Mouse (Mus musculus): ENCODE results near the gene Megf11. TPM values are rescaled to one million over a fixed set of nuclear protein-coding genes. Genes with fewer than 3 reads are reported as not detected.

Gene Megf11
- total RNA-seq, 2 experiments from 2014 or later: 2.0 to 3.0 TPM

Small RNA genes within 50 kb of the gene (microRNA-seq; reads per million reads assigned to microRNA genes)
- gene Gm47308: 1.4 reads per million

Other genes with a start within 250 kb of the Megf11 start
- 10 to 100 TPM in 1 of 2 experiments, 1 to 10 TPM in 1; 5.9 to 12.8 TPM for gene Zwilch, start 212.5 kb upstream of the Megf11 start, total RNA-seq (2021)
- gene Rpl4, start 212.3 kb upstream of the Megf11 start, total RNA-seq (2021): 100 to 1,000 TPM; 901 to 923 TPM
- gene Snapc5, start 206.4 kb upstream of the Megf11 start, total RNA-seq (2021): 10 to 100 TPM; 17.4 to 20.8 TPM
- 1 to 10 TPM; 1.9 to 3.1 TPM for gene Uchl4, start 150.4 kb upstream of the Megf11 start, total RNA-seq (2021)
- gene Map2k1, start 132.0 kb upstream of the Megf11 start, total RNA-seq (2021): 10 to 100 TPM; 54.7 to 55.1 TPM
- gene Tipin, start 104.0 kb upstream of the Megf11 start, total RNA-seq (2021): 10 to 100 TPM; 34.1 to 50.3 TPM
- gene Dis3l, start 44.3 kb upstream of the Megf11 start, total RNA-seq (2021): 10 to 100 TPM; 17.3 to 17.4 TPM